In the genomic region with DNA sequence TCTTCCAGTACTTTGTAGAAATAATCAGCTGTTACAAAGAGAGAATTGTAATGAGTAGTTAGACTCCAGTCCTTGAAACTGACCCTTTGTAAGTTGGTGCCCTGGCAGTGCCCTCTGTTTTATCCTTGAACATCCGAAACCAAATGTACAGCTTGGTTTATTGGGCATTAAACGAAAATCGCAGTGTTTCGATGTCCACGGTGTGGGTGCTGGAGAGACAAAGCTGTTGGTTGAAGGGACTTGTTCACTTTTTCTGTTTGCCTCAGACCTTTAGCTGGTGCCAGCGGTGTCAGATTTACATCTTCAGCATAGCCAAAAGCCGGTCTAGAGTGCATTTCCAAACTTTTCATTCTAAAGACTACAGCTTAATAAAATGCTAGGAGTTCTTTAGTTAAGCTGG, we compare ENCODE assay signal across 8 mouse cellular contexts. TPM values are rescaled to one million over a fixed set of nuclear protein-coding genes. Genes with fewer than 3 reads are reported as not detected.
DNase-seq lines count a peak whose midpoint lies in the region; ATAC-seq lines count a peak whose summit lies in the region.

No protein-coding gene starts in this region.

- 15% methylated on average over 7 of the region's 7 CpGs for WGBS in intestine, embryonic 16.5 days
- 7% methylated on average over 7 of the region's 7 CpGs for WGBS in neural tube, embryonic 14.5 days

- peak overlapping the region; percentile 74 for H3K4me2 ChIP-seq in intestine, embryonic 16.5 days (ENCODE audit: low read depth, low read length)
- H3K4me2 ChIP-seq in neural tube, embryonic 14.5 days (ENCODE audit: low read depth, low read length) = peak overlapping the region; percentile 78

- H3K27ac ChIP-seq in intestine, embryonic 16.5 days (ENCODE audit: low read length) = no peak overlapping the region
- no peak overlapping the region for H3K27ac ChIP-seq in neural tube, embryonic 14.5 days (ENCODE audit: low read depth, low read length)

- peak; percentile 51 for DNase-seq in adrenal gland, adult 2 months
- no peak for DNase-seq in adrenal gland, adult 8-10 months
- no peak for DNase-seq in left cerebral cortex, adult 11 months (ENCODE audit: low spot score)
- no peak for DNase-seq in left cerebral cortex, postnatal 36 days (ENCODE audit: low spot score in 2 of 2)

- H3K36me3 ChIP-seq in megakaryocyte, embryonic 14.5 days (replicated peaks; ENCODE audit: low read length) = no peaks in the 10 kb centered on the region
- H3K36me3 ChIP-seq in intestine, embryonic 16.5 days (ENCODE audit: control insufficient read depth, insufficient read depth, low read length) = no peaks in the 10 kb centered on the region
- no peaks in the 10 kb centered on the region for H3K36me3 ChIP-seq in neural tube, embryonic 14.5 days (ENCODE audit: control insufficient read depth, insufficient read depth, low read length)

- peaks cover 39% of the 10 kb centered on the region for H3K4me1 ChIP-seq in megakaryocyte, embryonic 14.5 days
- H3K4me1 ChIP-seq in intestine, embryonic 16.5 days (ENCODE audit: control insufficient read depth, insufficient read depth, low read length) = peaks cover 10% of the 10 kb centered on the region
- peaks cover 33% of the 10 kb centered on the region for H3K4me1 ChIP-seq in neural tube, embryonic 14.5 days (ENCODE audit: control insufficient read depth, insufficient read depth, low read length)

- intact Hi-C loops in left cerebral cortex, postnatal 36 days (cut with DNase I) = loop anchor here (5.0 to 10.0 kb wide), 2 partner anchors 409 to 553 kb away; no protein-coding TSS in a partner anchor

- H3K9me3 ChIP-seq in megakaryocyte, embryonic 14.5 days = no peaks in the 10 kb centered on the region
- no peaks in the 10 kb centered on the region for H3K9me3 ChIP-seq in intestine, embryonic 16.5 days (ENCODE audit: control insufficient read depth, low read length)
- no peaks in the 10 kb centered on the region for H3K9me3 ChIP-seq in neural tube, embryonic 14.5 days (ENCODE audit: control insufficient read depth, low read length)

- H3K27me3 ChIP-seq in megakaryocyte, embryonic 14.5 days (replicated peaks) = no peaks in the 10 kb centered on the region
- no peaks in the 10 kb centered on the region for H3K27me3 ChIP-seq in intestine, embryonic 16.5 days (replicated peaks; ENCODE audit: control insufficient read depth, insufficient read depth, low read length)
- no peaks in the 10 kb centered on the region for H3K27me3 ChIP-seq in neural tube, embryonic 14.5 days (ENCODE audit: control insufficient read depth, insufficient read depth, low read length)

- ATAC-seq in megakaryocyte, adult 5-6 weeks (ENCODE audit: poor library complexity, severe bottlenecking) = no peak
- ATAC-seq in intestine, embryonic 16.5 days = no peak
- no peak for ATAC-seq in neural tube, embryonic 14.5 days (ENCODE audit: low read depth)

- 0 out of 2 replicates have a peak overlapping the region, but pooled peaks have one; percentile 36 for H3K9ac ChIP-seq in intestine, embryonic 16.5 days (ENCODE audit: low read depth, low read length)
- H3K9ac ChIP-seq in neural tube, embryonic 14.5 days (replicated peaks; ENCODE audit: low read depth, low read length) = no peak overlapping the region; the same call in 1 of the 2 replicates

- peak overlapping the region; percentile 96 for H3K4me3 ChIP-seq in megakaryocyte, embryonic 14.5 days (replicated peaks)
- peak overlapping the region; percentile 81 for H3K4me3 ChIP-seq in intestine, embryonic 16.5 days (ENCODE audit: low read length)
- H3K4me3 ChIP-seq in neural tube, embryonic 14.5 days (ENCODE audit: low read depth, low read length) = peak overlapping the region; percentile 83

RNA-seq across cellular contexts. Expression of gene Homer1, which starts 6.2 kb away (rescaled TPM):
- 10 to 100 TPM; 27.2 to 56.6 TPM for total RNA-seq in adrenal gland, adult 2 months (2021)
- 4.7 and 5.2 TPM in 2 replicates for polyA plus RNA-seq in adrenal gland, adult 2 months (2012; rRNA removed)
- 10 to 100 TPM; 27.3 to 38.2 (median 32.2) TPM for total RNA-seq in adrenal gland, adult 8-10 months (2022)
- polyA plus RNA-seq in megakaryocyte, embryonic 14.5 days (2012; ENCODE audit: insufficient read depth, low replicate concordance) = 1.1 and 2.0 TPM in 2 replicates
- total RNA-seq in megakaryocyte, adult 5-6 weeks (2015) = 17.8 and 18.8 TPM in 2 replicates
- 20.5 and 26.8 TPM in 2 replicates for total RNA-seq in megakaryocyte, adult 5-6 weeks (2017)
- 2.7 and 3.0 TPM in 2 replicates for polyA plus RNA-seq in intestine, embryonic 16.5 days (2015; fragmentation: Nextera tagmentation; extraction: Ambion mirVana)
- polyA plus RNA-seq in neural tube, embryonic 14.5 days (2014; fragmentation: Nextera tagmentation; extraction: Ambion mirVana) = 20.4 and 24.4 TPM in 2 replicates
- total RNA-seq in left cerebral cortex, postnatal 36 days (2021) = 100 to 1,000 TPM; 284 to 371 TPM

Comparison
In these comparisons a context has a peak if more than half of its experiments do, and no peak if none do; other contexts are left out.
1. RNA of gene Homer1, which starts 6.2 kb away (total RNA-seq): 284 to 371 TPM in left cerebral cortex, postnatal 36 days; 27.2 to 56.6 TPM in adrenal gland, adult 2 months, 27.3 to 38.2 TPM in adrenal gland, adult 8-10 months and 17.8 to 26.8 TPM in megakaryocyte, adult 5-6 weeks; every median in the first group is over 4 times any median in the second.
2. Peak in every context shown above with its lines, with median percentiles within 50 percentile points of each other: H3K4me3 ChIP-seq.